ENCODE assay signal across 20 mouse cellular contexts in genomic region chr14:97101090-97101675, GRCm38 (mm10).
A peak's percentile ranks its signal among the peaks of the same experiment; 100 is the strongest.
DNase-seq lines count a peak whose midpoint lies in the region; ATAC-seq and TF ChIP-seq lines count a peak whose summit lies in the region.
"Had no signal": no experiment of that assay in that cellular context is flagged by ENCODE, and none has a peak within 500 bp of the region (broad histone marks: within the 10 kb centered on the region; RNA-seq: fewer than 3 reads in every experiment).

No protein-coding gene starts in this region.

- no peak overlapping the region for H3K4me2 ChIP-seq in hindbrain, embryonic 11.5 days (replicated peaks; ENCODE audit: low read depth, low read length)
- H3K4me2 ChIP-seq in forebrain, embryonic 16.5 days (ENCODE audit: low read length): no peak overlapping the region
- no peak overlapping the region for H3K4me2 ChIP-seq in hindbrain, postnatal 0 days (ENCODE audit: low read depth, low read length)

- H3K4me3 ChIP-seq in hindbrain, embryonic 11.5 days (ENCODE audit: low read depth, low read length): no peak overlapping the region
- H3K4me3 ChIP-seq in hindbrain, embryonic 10.5 days: no peak overlapping the region
- H3K4me3 ChIP-seq in forebrain, embryonic 16.5 days (replicated peaks; ENCODE audit: low read length): no peak overlapping the region
- H3K4me3 ChIP-seq in hindbrain, postnatal 0 days (ENCODE audit: low read length): no peak overlapping the region
- H3K4me3 ChIP-seq: heart, embryonic 10.5 days; layer of hippocampus, adult 2 months had no signal

- TF ChIP-seq POLR2A in brain, embryonic 14.5 days (IDR thresholded peaks at IDR 0.05; ENCODE audit: borderline replicate concordance, extremely low read depth, insufficient read depth, insufficient read length, poor library complexity, severe bottlenecking): no peak

- no peaks in the 10 kb centered on the region for H3K9me3 ChIP-seq in hindbrain, embryonic 11.5 days (ENCODE audit: control insufficient read depth, low read length)
- H3K9me3 ChIP-seq in hindbrain, embryonic 10.5 days: no peaks in the 10 kb centered on the region
- H3K9me3 ChIP-seq in forebrain, embryonic 16.5 days (ENCODE audit: control insufficient read depth, low read length): no peaks in the 10 kb centered on the region
- H3K9me3 ChIP-seq in hindbrain, postnatal 0 days (ENCODE audit: low read length): no peaks in the 10 kb centered on the region
- H3K9me3 ChIP-seq: heart, embryonic 10.5 days had no signal

- H3K4me1 ChIP-seq in hindbrain, embryonic 11.5 days (replicated peaks; ENCODE audit: control insufficient read depth, insufficient read depth, low read length): no peaks in the 10 kb centered on the region
- H3K4me1 ChIP-seq in hindbrain, embryonic 10.5 days (replicated peaks): no peaks in the 10 kb centered on the region
- 0 out of 2 replicates have a peak, but pooled peaks cover 2% of the 10 kb centered on the region for H3K4me1 ChIP-seq in forebrain, embryonic 16.5 days (replicated peaks; ENCODE audit: control insufficient read depth, insufficient read depth, low read length)
- H3K4me1 ChIP-seq in hindbrain, postnatal 0 days (ENCODE audit: insufficient read depth, low read length): no peaks in the 10 kb centered on the region
- H3K4me1 ChIP-seq: heart, embryonic 10.5 days had no signal

- no peak overlapping the region for H3K27ac ChIP-seq in hindbrain, embryonic 11.5 days (ENCODE audit: low read depth, low read length)
- H3K27ac ChIP-seq in hindbrain, embryonic 10.5 days: no peak overlapping the region
- H3K27ac ChIP-seq in forebrain, embryonic 16.5 days (ENCODE audit: low read length): no peak overlapping the region
- no peak overlapping the region for H3K27ac ChIP-seq in hindbrain, postnatal 0 days
- H3K27ac ChIP-seq: heart, embryonic 10.5 days; kidney, postnatal 0 days; layer of hippocampus, adult 2 months; stomach, postnatal 0 days had no signal

- peak; percentile 68; the same call in 1 of the 2 replicates for ATAC-seq in hindbrain, embryonic 11.5 days (ENCODE audit: low FRiP score)
- ATAC-seq in forebrain, embryonic 16.5 days: peak; percentile 93
- no peak for ATAC-seq in hindbrain, postnatal 0 days
- ATAC-seq: liver, postnatal 0 days; midbrain, embryonic 16.5 days had no signal

- H3K9ac ChIP-seq in hindbrain, embryonic 11.5 days (ENCODE audit: low read depth, low read length): no peak overlapping the region
- no peak overlapping the region for H3K9ac ChIP-seq in forebrain, embryonic 16.5 days (replicated peaks; ENCODE audit: low read depth, low read length)
- no peak overlapping the region for H3K9ac ChIP-seq in hindbrain, postnatal 0 days (replicated peaks; ENCODE audit: low read length)
- H3K9ac ChIP-seq: liver, postnatal 0 days had no signal

- H3K27me3 ChIP-seq in hindbrain, embryonic 11.5 days (ENCODE audit: control insufficient read depth, insufficient read depth, low read length): no peaks in the 10 kb centered on the region
- H3K27me3 ChIP-seq in hindbrain, embryonic 10.5 days (ENCODE audit: insufficient read depth, poor library complexity, severe bottlenecking): no peaks in the 10 kb centered on the region
- no peaks in the 10 kb centered on the region for H3K27me3 ChIP-seq in forebrain, embryonic 16.5 days (replicated peaks; ENCODE audit: control insufficient read depth, insufficient read depth, low read length)
- H3K27me3 ChIP-seq in hindbrain, postnatal 0 days (ENCODE audit: insufficient read depth, low read length): no peaks in the 10 kb centered on the region

- no peaks in the 10 kb centered on the region for H3K36me3 ChIP-seq in hindbrain, embryonic 11.5 days (ENCODE audit: control insufficient read depth, insufficient read depth, low read length)
- no peaks in the 10 kb centered on the region for H3K36me3 ChIP-seq in hindbrain, embryonic 10.5 days
- no peaks in the 10 kb centered on the region for H3K36me3 ChIP-seq in forebrain, embryonic 16.5 days (ENCODE audit: control insufficient read depth, insufficient read depth)
- no peaks in the 10 kb centered on the region for H3K36me3 ChIP-seq in hindbrain, postnatal 0 days (ENCODE audit: insufficient read depth, low read length)
- H3K36me3 ChIP-seq: heart, embryonic 10.5 days had no signal

- no peak for DNase-seq in hindbrain, embryonic 11.5 days (ENCODE audit: low spot score)
- DNase-seq in hindbrain, embryonic 10.5 days (ENCODE audit: low spot score): no peak
- peak; percentile 86 for DNase-seq in brain, embryonic 14.5 days (ENCODE audit: low read depth)
- DNase-seq in hindbrain, postnatal 0 days (ENCODE audit: low spot score): peak; percentile 3
- DNase-seq in kidney, adult 11 months: no peak
- DNase-seq in adrenal gland, postnatal 36 days: no peak
- DNase-seq in thymus, postnatal 25 days: no peak
- DNase-seq: cerebellum, postnatal 14 days; gastrocnemius, postnatal 25 days; kidney, adult 18-20 months; liver, postnatal 0 days; lung, postnatal 10 days; retina, postnatal 1 day; right cerebral cortex, postnatal 4 days had no signal

- WGBS in hindbrain, embryonic 11.5 days: 68% methylated on average over 4 of the region's 4 CpGs
- WGBS in hindbrain, embryonic 10.5 days: 78% methylated on average over 4 of the region's 4 CpGs
- 9% methylated on average over 4 of the region's 4 CpGs for WGBS in forebrain, embryonic 16.5 days
- 58% methylated on average over 4 of the region's 4 CpGs for WGBS in hindbrain, postnatal 0 days

- no peak for TF ChIP-seq CTCF in brain, embryonic 14.5 days (IDR thresholded peaks at IDR 0.05; ENCODE audit: borderline replicate concordance, extremely low read depth, insufficient read depth, insufficient read length)
- no peak for TF ChIP-seq CTCF in hindbrain, postnatal 0 days (IDR thresholded peaks at IDR 0.05; ENCODE audit: low read depth)

Comparison
In these comparisons a context has a peak if more than half of its experiments do, and no peak if none do; other contexts are left out.
1. DNase-seq: peak in brain, embryonic 14.5 days (single experiment) and hindbrain, postnatal 0 days (single experiment); none in hindbrain, embryonic 11.5 days (single experiment), hindbrain, embryonic 10.5 days (single experiment), kidney, adult 11 months (single experiment), adrenal gland, postnatal 36 days (0 of 2) and thymus, postnatal 25 days (single experiment).